Mouse (Mus musculus) embryonic fibroblast, embryonic 13.5 days (primary cell): ENCODE data around the gene Trpv6. TPM values are rescaled to one million over a fixed set of nuclear protein-coding genes. Genes with fewer than 3 reads are reported as not detected.

Experiments used
- H3K27ac ChIP-seq: 2 replicates; pipeline ENCODE4 v1.5.1; 2012; ENCODE audit warnings: low read length, control low read depth, inconsistent platforms; ENCODE audit not compliant: insufficient read depth
- H3K4me1 ChIP-seq: 2 replicates; pipeline ENCODE4 v1.6.1; 2011; ENCODE audit warnings: low read length; ENCODE audit not compliant: control insufficient read depth, insufficient read depth
- H3K4me3 ChIP-seq: 2 replicates; pipeline ENCODE4 v1.5.1; 2011; ENCODE audit warnings: mild to moderate bottlenecking, control low read depth, low read length; ENCODE audit not compliant: insufficient read depth
- CTCF ChIP-seq: IDR thresholded peaks from 2 replicates; pipeline ENCODE4 v1.5.1; 2011; ENCODE audit warnings: mild to moderate bottlenecking, control low read depth, low read length, moderate library complexity, borderline replicate concordance; ENCODE audit not compliant: insufficient read depth
- POLR2A ChIP-seq: IDR thresholded peaks from 2 replicates; pipeline ENCODE4 v1.6.1; 2011; ENCODE audit warnings: low read depth, mild to moderate bottlenecking, control low read depth, low read length, moderate library complexity
- polyA plus RNA-seq: library from polyadenylated mRNA; stranded (reverse); fragments of >200 nt; gene quantifications from 2 replicates; pipeline ENCODE4 v1.2.4, GENCODE M21; 2011; ENCODE audit warnings: low read depth; ENCODE audit not compliant: missing spikeins, insufficient read length

Trpv6 gene
- polyA plus RNA-seq, 1 experiment = not detected

DNA sequence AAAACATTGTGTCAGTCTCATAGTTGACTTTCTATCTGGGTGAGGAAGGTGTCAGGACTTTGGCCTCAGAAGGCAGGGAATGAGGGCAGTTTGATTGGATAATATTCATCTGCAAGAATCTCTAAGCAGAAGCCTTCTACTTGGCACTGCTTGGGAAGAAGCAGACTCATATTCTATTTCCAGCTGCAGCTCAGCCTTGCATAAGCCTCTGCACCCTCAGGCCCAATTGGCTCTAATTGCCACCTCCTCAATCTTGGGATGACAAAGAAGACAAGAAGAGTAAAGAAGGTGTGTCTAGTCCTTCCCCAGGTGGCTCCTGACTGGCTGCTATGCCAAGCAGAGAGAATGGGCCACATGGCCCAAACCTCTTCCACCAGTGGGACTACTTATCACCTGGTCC lies 10.5 kb upstream of the Trpv6 start:
- no peak overlapping the region for H3K27ac ChIP-seq
- H3K4me1 ChIP-seq = no peaks in the 10 kb centered on the region
- H3K4me3 ChIP-seq = no peak overlapping the region
- no peak for TF ChIP-seq CTCF
- no peak for TF ChIP-seq POLR2A

- H3K4me3 ChIP-seq = no peak overlapping the region
- H3K4me1 ChIP-seq = no peaks in the 10 kb centered on the region
- no peak for TF ChIP-seq POLR2A
- TF ChIP-seq CTCF = no peak
- no peak overlapping the region for H3K27ac ChIP-seq
Observed at GRCm38 (mm10) chr6:41646220-41646619, 10.0 kb upstream of the Trpv6 start.

- Histone ChIP-seq H3K27ac (no peak overlapping the region), H3K4me1 (no peaks in the 10 kb centered on the region), H3K4me3 (no peak overlapping the region)
- no peak for TF ChIP-seq POLR2A
- no peak for TF ChIP-seq CTCF
Observed at GRCm38 (mm10) chr6:41643227-41643626, 7.0 kb upstream of the Trpv6 start.

DNA sequence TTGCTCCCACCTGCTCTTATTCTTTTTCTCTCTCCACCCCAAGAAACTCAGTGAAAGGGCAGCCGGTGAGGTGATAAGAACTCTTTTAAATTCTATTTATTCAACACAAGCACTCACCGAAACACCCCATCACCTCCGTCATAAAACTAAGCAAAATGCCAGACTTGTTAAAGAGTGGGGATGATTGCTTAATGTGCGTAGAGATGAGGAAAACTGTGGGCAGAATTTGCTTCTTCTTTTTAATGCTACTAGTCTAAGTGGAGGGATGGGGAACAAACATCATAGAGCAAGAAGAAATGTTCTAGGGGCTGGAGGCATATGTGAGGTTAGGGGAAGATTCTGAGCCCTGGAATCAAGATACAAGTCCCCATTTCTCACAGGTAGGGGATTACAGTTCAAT lies 6.6 kb upstream of the Trpv6 start:
- no peak for TF ChIP-seq POLR2A
- no peak for TF ChIP-seq CTCF
- Histone ChIP-seq H3K4me3 (no peak overlapping the region), H3K4me1 (no peaks in the 10 kb centered on the region), H3K27ac (no peak overlapping the region)

DNA sequence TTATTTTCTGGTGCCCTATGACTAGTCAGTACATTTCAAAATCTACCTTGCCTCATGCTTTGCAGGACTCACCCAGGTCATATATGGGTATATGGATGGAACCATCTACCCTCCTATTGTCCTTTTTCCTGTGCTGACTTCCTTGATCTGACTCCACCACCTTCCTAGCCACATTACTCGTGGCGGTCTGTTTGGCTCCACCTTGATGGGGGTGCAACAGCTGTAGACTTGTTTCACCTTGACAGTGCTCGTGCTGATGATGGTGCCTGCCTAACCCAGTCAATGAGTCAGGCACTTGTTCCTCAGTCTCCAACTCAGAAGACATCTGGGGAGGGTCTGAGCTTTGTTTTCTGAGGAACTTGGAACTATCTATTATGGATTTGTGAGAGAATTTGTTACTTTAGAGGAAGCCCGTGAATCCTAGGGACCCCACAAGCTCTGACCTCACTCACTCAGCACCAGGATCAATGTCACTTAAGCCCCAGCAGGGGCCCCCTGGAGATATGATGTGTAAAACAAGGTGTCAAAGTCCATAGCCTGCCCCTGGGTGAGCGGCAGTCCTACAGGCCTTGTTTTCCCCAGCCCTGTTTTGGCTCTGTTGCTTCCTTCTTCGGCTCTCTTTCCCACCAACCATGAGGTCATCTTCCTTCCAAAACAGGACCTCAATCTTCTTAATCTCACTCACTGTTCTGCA lies 5.1 kb upstream of the Trpv6 start:
- no peaks in the 10 kb centered on the region for H3K4me1 ChIP-seq
- no peak for TF ChIP-seq CTCF
- TF ChIP-seq POLR2A = no peak
- no peak overlapping the region for H3K27ac ChIP-seq
- no peak overlapping the region for H3K4me3 ChIP-seq

- H3K27ac ChIP-seq = no peak overlapping the region
- no peaks in the 10 kb centered on the region for H3K4me1 ChIP-seq
- TF ChIP-seq CTCF (no peak), POLR2A (no peak)
- no peak overlapping the region for H3K4me3 ChIP-seq
Observed at GRCm38 (mm10) chr6:41640449-41640848, 4.2 kb upstream of the Trpv6 start.

GRCm38 (mm10) chr6:41637927-41638506 lies 1.8 kb upstream of the Trpv6 start:
- Histone ChIP-seq H3K4me3 (no peak overlapping the region), H3K4me1 (no peaks in the 10 kb centered on the region), H3K27ac (no peak overlapping the region)
- TF ChIP-seq CTCF (no peak), POLR2A (no peak)

- H3K4me1 ChIP-seq = no peaks in the 10 kb centered on the region
- no peak overlapping the region for H3K27ac ChIP-seq
- no peak for TF ChIP-seq POLR2A
- TF ChIP-seq CTCF = no peak
- no peak overlapping the region for H3K4me3 ChIP-seq
Observed at GRCm38 (mm10) chr6:41637393-41637792, 1.2 kb upstream of the Trpv6 start.

GRCm38 (mm10) chr6:41635211-41635610 lies 994 bp downstream of the Trpv6 start:
- Histone ChIP-seq H3K4me3 (no peak overlapping the region), H3K27ac (no peak overlapping the region), H3K4me1 (no peaks in the 10 kb centered on the region)
- no peak for TF ChIP-seq POLR2A
- no peak for TF ChIP-seq CTCF

DNA sequence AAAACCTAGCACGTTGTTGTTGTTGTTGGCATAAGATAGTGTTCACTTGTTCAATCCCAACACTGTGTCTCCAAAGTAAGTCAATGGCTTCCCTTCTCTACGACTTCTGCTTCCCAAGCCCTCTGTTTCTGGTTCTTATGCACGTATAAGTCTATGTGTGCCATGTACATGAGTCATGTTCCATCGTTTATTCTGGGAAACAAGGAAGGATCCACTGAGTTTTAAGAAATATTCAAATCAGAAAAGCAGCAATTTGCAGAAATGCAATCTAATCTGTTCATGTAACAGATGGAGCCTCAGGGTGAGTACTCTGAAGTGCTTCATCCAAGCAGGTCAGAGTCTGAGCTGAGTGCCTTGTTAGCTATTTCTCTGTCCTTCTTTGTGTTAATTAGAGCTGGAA lies 4.7 kb downstream of the Trpv6 start:
- TF ChIP-seq CTCF = no peak
- no peak for TF ChIP-seq POLR2A
- Histone ChIP-seq H3K4me3 (no peak overlapping the region), H3K4me1 (no peaks in the 10 kb centered on the region), H3K27ac (no peak overlapping the region)
